Mouse (Mus musculus): ENCODE data around the gene Gm49392. TPM values are rescaled to one million over a fixed set of nuclear protein-coding genes. Genes with fewer than 3 reads are reported as not detected.
A peak's percentile ranks its signal among the peaks of the same experiment; 100 is the strongest.

Gm49392 gene
- polyA plus RNA-seq, 1 experiment, result not detected

DNA sequence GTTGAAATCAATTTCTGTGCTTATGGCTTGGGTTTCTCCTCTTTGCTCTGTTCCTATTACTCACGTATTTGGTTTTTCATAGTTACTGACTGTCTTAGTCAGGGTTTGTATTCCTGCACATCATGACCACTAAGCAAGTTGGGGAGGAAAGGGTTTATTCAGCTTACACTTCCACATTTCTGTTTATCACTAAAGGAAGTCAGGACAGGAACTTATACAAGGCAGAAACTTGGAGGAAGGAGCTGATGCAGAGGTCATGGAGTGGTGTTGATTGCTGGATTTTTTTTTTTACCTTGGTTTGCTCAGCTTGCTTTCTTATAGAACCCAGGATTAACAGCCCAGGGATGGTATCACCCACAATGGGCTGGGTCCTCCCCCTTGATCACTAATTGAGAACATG lies 4.4 kb downstream of the Gm49392 start:
- Histone ChIP-seq H3K36me3 (ENCODE audit: control insufficient read depth, insufficient read depth, low read length) (no peaks in the 10 kb centered on the region), H3K27me3 (replicated peaks; ENCODE audit: control insufficient read depth, insufficient read depth, low read length) (no peaks in the 10 kb centered on the region), H3K27ac (ENCODE audit: insufficient read depth, low read depth, low read length) (no peak overlapping the region), H3K4me3 (ENCODE audit: insufficient read depth, low read depth, low read length) (no peak overlapping the region), H3K4me1 (ENCODE audit: control insufficient read depth, insufficient read depth, low read length) (no peaks in the 10 kb centered on the region)
- no peak for TF ChIP-seq POLR2A (IDR thresholded peaks at IDR 0.05; ENCODE audit: low read depth, low read length)
- no peak for TF ChIP-seq CTCF (conservative IDR thresholded peaks at IDR 0.05; ENCODE audit: insufficient read depth, insufficient read length, low read depth, low read length)
- 75% methylated on average over 1 of the region's 1 CpGs for WGBS
- DNase-seq, result no peak

- DNase-seq, result no peak
- H3K27ac ChIP-seq (ENCODE audit: insufficient read depth, low read depth, low read length), result no peak within 1 kb of the TSS
Measured at GRCm38 (mm10) chr13:60864281-60864680, 32.4 kb downstream of the Gm49392 start, which contains the start of gene 4930486L24Rik. Gene 4930486L24Rik, minus strand, starts transcription at chr13:60864475.

GRCm38 (mm10) chr13:60848241-60849120 lies 48.2 kb downstream of the Gm49392 start:
- no peak overlapping the region for H3K27ac ChIP-seq (ENCODE audit: insufficient read depth, low read depth, low read length)
- no peak for TF ChIP-seq CTCF (conservative IDR thresholded peaks at IDR 0.05; ENCODE audit: insufficient read depth, insufficient read length, low read depth, low read length)
- TF ChIP-seq POLR2A (IDR thresholded peaks at IDR 0.05; ENCODE audit: low read depth, low read length), result no peak
- DNase-seq, result peak; percentile 10

More at GRCm38 (mm10) chr13:60864281-60864680, 32.4 kb downstream of the Gm49392 start, which contains the start of gene 4930486L24Rik:
- WGBS, result 55% methylated on average over 1 of the region's 1 CpGs
- TF ChIP-seq CTCF (conservative IDR thresholded peaks at IDR 0.05; ENCODE audit: insufficient read depth, insufficient read length, low read depth, low read length), result no peak
- TF ChIP-seq POLR2A (IDR thresholded peaks at IDR 0.05; ENCODE audit: low read depth, low read length), result no peak
- Histone ChIP-seq H3K4me1 (ENCODE audit: control insufficient read depth, insufficient read depth, low read length) (no peaks in the 10 kb centered on the region), H3K36me3 (ENCODE audit: control insufficient read depth, insufficient read depth, low read length) (no peaks in the 10 kb centered on the region), H3K4me3 (ENCODE audit: insufficient read depth, low read depth, low read length) (no peak within 1 kb of the TSS), H3K27me3 (replicated peaks; ENCODE audit: control insufficient read depth, insufficient read depth, low read length) (no peaks in the 10 kb centered on the region)

GRCm38 (mm10) chr13:60843153-60843552 lies 53.5 kb downstream of the Gm49392 start:
- Histone ChIP-seq H3K4me3 (ENCODE audit: insufficient read depth, low read depth, low read length) (no peak overlapping the region), H3K36me3 (ENCODE audit: control insufficient read depth, insufficient read depth, low read length) (no peaks in the 10 kb centered on the region), H3K27me3 (replicated peaks; ENCODE audit: control insufficient read depth, insufficient read depth, low read length) (no peaks in the 10 kb centered on the region), H3K27ac (ENCODE audit: insufficient read depth, low read depth, low read length) (no peak overlapping the region), H3K4me1 (ENCODE audit: control insufficient read depth, insufficient read depth, low read length) (no peaks in the 10 kb centered on the region)
- WGBS, result 90% methylated on average over 8 of the region's 8 CpGs
- TF ChIP-seq POLR2A (IDR thresholded peaks at IDR 0.05; ENCODE audit: low read depth, low read length), result no peak
- no peak for TF ChIP-seq CTCF (conservative IDR thresholded peaks at IDR 0.05; ENCODE audit: insufficient read depth, insufficient read length, low read depth, low read length)
- DNase-seq, result no peak

More at GRCm38 (mm10) chr13:60848241-60849120, 48.2 kb downstream of the Gm49392 start:
- Histone ChIP-seq H3K4me3 (ENCODE audit: insufficient read depth, low read depth, low read length) (no peak overlapping the region), H3K36me3 (ENCODE audit: control insufficient read depth, insufficient read depth, low read length) (no peaks in the 10 kb centered on the region), H3K27me3 (replicated peaks; ENCODE audit: control insufficient read depth, insufficient read depth, low read length) (no peaks in the 10 kb centered on the region; the same call in 1 of the 2 replicates), H3K4me1 (ENCODE audit: control insufficient read depth, insufficient read depth, low read length) (no peaks in the 10 kb centered on the region)
- 75% methylated on average over 4 of the region's 4 CpGs for WGBS

GRCm38 (mm10) chr13:60842703-60843102 lies 54.0 kb downstream of the Gm49392 start:
- 71% methylated on average over 6 of the region's 6 CpGs for WGBS
- no peaks in the 10 kb centered on the region for H3K4me1 ChIP-seq (ENCODE audit: control insufficient read depth, insufficient read depth, low read length)
- H3K4me3 ChIP-seq (ENCODE audit: insufficient read depth, low read depth, low read length), result no peak overlapping the region
- no peaks in the 10 kb centered on the region for H3K27me3 ChIP-seq (replicated peaks; ENCODE audit: control insufficient read depth, insufficient read depth, low read length)
- no peak for TF ChIP-seq POLR2A (IDR thresholded peaks at IDR 0.05; ENCODE audit: low read depth, low read length)
- no peak for TF ChIP-seq CTCF (conservative IDR thresholded peaks at IDR 0.05; ENCODE audit: insufficient read depth, insufficient read length, low read depth, low read length)
- DNase-seq, result no peak
- H3K36me3 ChIP-seq (ENCODE audit: control insufficient read depth, insufficient read depth, low read length), result no peaks in the 10 kb centered on the region
- H3K27ac ChIP-seq (ENCODE audit: insufficient read depth, low read depth, low read length), result no peak overlapping the region

- TF ChIP-seq POLR2A (IDR thresholded peaks at IDR 0.05; ENCODE audit: low read depth, low read length) (no peak), CTCF (conservative IDR thresholded peaks at IDR 0.05; ENCODE audit: insufficient read depth, insufficient read length, low read depth, low read length) (no peak)
- Histone ChIP-seq H3K36me3 (ENCODE audit: control insufficient read depth, insufficient read depth, low read length) (no peaks in the 10 kb centered on the region), H3K27me3 (replicated peaks; ENCODE audit: control insufficient read depth, insufficient read depth, low read length) (no peaks in the 10 kb centered on the region), H3K27ac (ENCODE audit: insufficient read depth, low read depth, low read length) (no peak overlapping the region), H3K4me1 (ENCODE audit: control insufficient read depth, insufficient read depth, low read length) (no peaks in the 10 kb centered on the region), H3K4me3 (ENCODE audit: insufficient read depth, low read depth, low read length) (no peak overlapping the region)
- no peak for DNase-seq
- WGBS, result 61% methylated on average over 2 of the region's 2 CpGs
Measured at GRCm38 (mm10) chr13:60839353-60839902, 57.3 kb downstream of the Gm49392 start.

DNA sequence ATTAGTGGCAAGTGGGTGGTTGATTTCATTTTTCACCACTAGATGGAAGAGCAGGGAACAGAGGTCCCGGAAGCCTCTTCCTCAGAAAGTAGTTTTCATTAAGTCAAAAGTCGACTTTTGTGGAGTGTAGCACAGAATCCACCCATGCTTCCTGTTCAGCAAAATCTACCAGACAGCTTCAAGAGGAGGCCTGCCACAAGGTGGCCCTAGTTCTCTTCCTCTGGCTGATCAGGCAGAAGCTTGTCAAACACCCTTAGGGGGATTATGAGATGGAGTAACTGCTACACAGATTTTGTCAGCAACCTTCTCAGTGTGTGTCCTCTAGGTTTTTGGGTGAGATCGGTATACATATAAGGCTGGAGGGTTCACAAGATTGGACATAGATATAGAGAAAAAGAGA lies 70.6 kb downstream of the Gm49392 start:
- H3K4me1 ChIP-seq (ENCODE audit: control insufficient read depth, insufficient read depth, low read length), result no peaks in the 10 kb centered on the region
- TF ChIP-seq CTCF (conservative IDR thresholded peaks at IDR 0.05; ENCODE audit: insufficient read depth, insufficient read length, low read depth, low read length), result peak; percentile 43
- no peak for TF ChIP-seq POLR2A (IDR thresholded peaks at IDR 0.05; ENCODE audit: low read depth, low read length)
- no peaks in the 10 kb centered on the region for H3K27me3 ChIP-seq (replicated peaks; ENCODE audit: control insufficient read depth, insufficient read depth, low read length)
- DNase-seq, result no peak
- no peaks in the 10 kb centered on the region for H3K36me3 ChIP-seq (ENCODE audit: control insufficient read depth, insufficient read depth, low read length)
- H3K4me3 ChIP-seq (ENCODE audit: insufficient read depth, low read depth, low read length), result no peak overlapping the region
- H3K27ac ChIP-seq (ENCODE audit: insufficient read depth, low read depth, low read length), result no peak overlapping the region
- 55% methylated on average over 3 of the region's 3 CpGs for WGBS

Measured in kidney, adult 2 months (tissue).